Mouse (Mus musculus): ENCODE measurements around the gene Cryl1.
A peak's percentile ranks its signal among the peaks of the same experiment; 100 is the strongest.

The Cryl1 gene

DNA sequence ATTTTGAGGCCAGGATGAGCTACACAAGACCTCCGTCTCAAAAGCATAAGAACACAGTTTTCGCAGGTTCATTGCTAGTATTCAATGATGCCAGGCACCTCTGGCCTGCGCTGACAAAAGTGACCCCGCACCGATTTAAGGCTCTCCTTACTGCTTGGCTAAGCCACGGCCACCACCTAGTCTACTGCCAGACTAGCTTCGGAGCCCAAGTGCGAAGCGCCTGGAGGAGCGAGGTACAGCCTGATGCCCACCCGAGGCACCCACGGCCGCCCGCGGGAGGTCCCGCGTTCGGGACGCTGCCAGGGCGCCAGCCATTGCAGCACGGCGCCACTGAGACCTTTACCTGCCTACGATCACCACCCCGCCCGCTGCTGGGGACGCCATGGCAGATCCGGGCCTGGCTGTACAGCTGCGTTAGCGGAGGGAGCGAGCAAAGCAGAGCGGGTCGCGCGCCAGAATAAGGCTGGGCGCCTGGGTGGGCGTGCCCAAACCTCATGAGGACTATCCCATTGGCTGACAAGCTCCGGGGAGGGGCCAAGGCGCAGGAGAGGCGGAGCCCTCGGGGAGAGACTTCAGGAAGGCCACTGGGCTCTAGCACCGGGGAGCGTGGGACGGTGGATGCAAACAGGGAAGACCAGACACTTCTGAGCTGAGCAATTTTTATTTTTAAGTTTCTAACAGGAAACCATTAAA, at the start of gene Cryl1:
TSS of gene Cryl1 (minus strand) at position 465 of the 693 bp plus-strand sequence.
- DNase-seq (ENCODE audit: low read depth, low spot score) = peak; percentile 94

DNA sequence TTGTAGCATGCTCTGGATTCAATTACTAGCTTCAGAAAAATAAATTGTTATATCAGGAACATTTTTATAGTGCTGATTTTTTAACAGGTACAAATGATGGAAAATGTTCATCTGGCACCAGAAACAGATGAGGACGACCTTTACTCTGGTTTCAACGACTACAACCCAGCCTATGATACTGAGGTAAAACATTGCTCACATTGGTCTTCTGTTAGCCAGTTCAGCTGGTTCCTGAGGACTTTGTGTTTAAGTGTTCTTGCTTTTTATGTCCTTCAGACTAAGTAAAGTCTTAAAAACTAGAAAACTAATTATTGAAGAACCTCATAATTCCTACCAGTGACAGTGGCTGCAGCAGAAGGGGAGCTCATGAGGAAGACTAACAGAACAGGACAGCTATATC, 32.1 kb upstream of the Cryl1 start:
- no peak for DNase-seq (ENCODE audit: low read depth, low spot score)

DNA sequence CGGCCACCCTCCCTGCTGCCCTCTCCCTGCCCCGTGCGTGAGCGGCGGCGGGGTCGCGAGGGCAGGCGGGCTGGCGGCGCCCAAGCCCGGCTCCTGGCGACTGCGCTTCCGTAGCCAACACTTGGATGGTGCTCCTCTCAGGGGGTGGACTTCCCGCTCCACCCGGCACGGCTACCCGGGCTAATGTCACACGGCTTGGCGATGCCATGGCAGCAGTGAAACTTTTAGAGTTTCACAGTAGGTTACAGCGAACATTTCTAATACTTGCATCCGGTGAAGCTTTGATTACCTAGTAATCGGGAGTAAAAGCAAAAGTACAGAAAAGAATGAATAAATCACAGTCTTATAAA, 25.9 kb upstream of the Cryl1 start:
- DNase-seq (ENCODE audit: low read depth, low spot score) = peak; percentile 5

DNA sequence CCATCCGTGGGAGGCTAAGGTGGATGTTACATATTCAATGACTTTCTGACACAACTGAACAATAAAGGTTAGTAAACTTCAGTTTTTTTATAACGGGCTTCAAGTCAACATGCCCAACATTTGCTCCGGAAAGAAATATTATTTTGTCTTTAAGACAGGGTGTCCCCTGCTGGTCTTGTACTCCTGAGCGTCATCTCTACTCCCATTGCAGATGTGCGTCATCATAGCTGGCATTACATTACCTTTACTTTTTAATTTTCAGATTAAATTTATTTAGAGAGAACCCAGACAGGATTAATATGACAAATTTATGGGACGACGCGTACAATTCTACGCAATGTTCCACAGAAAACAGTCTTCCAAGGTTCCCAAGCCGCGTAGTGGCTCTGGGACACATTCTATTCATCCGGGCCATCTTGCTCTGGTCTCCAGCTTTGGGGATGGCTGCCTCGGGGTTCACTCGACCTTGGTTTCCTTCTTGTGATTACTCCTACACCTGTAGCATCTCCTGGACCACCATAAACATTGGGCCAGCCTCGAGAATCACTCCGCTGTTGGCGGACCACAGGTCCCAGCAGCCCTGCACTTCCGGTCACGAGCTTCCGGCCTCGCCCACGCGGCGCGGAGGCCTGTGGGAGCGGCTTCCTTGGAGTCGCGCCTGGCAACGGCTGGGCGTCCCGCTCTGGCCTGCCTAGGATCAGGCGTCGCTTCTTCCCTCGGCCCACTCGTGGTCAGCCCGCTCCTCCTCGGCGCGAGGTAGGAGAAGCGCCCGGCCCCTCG, 25.3 kb upstream of the Cryl1 start, which contains the start of gene Ift88:
TSS of gene Ift88 (plus strand) at position 631 of the 780 bp plus-strand sequence.
- DNase-seq (ENCODE audit: low read depth, low spot score) = peak; percentile 72

DNA sequence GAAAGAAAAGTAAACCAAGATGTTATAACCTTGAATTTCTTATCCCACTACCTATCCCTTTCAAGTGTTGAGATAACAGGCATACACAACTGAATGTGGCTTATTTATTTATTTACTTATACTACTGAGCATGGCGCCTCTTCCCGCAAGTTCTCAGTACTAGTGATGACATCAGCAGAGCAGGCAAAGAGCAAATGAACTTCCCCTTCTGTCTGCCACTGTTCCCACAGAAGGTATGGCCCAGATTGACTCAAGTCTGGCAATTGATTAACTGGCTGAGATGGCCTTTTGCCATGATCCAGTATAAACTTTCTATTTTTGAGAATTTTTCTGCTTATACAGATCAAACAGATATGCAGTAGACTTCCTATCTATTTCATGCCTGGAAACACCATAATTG, 18.9 kb upstream of the Cryl1 start:
- DNase-seq (ENCODE audit: low read depth, low spot score) = no peak

DNA sequence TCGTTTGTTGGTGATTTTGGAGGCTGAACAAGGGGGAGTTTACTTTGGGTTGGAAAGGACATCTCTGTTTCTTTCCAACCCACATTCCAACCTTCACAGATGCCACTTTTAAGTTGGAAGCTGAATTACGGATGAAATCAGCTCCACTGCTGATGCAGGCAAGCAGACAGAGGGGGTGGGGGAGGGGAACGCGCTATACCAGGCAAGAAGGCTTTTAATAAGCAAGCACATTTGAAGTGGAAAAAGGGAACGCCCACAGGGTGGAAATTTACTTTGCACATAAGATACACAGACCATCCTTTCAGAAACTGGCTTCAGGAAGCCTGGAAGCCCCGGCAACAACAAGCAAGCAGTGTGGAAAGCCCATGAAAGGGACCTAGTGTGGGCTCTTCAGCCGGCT, 13.8 kb upstream of the Cryl1 start:
- no peak for DNase-seq (ENCODE audit: low read depth, low spot score)

DNA sequence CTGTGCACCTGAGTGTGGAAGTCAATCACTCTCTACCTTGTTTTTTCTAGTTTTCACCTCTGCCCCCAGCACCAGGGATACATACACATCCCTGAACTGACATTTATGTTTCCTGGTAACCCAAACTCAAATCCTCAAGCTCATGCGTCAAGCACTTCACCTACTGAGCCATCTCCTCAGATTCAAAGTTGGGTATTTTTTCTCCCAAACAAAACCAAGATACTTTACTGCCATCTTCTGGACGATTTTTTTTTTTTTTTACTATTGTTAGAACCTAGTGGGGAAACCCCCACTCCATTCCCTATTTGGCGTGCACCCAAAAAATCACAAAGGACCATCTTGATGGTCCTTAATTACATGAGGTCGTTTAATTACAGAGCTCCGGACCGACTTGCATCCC, 10.8 kb upstream of the Cryl1 start:
- DNase-seq (ENCODE audit: low read depth, low spot score) = peak; percentile 36

DNA sequence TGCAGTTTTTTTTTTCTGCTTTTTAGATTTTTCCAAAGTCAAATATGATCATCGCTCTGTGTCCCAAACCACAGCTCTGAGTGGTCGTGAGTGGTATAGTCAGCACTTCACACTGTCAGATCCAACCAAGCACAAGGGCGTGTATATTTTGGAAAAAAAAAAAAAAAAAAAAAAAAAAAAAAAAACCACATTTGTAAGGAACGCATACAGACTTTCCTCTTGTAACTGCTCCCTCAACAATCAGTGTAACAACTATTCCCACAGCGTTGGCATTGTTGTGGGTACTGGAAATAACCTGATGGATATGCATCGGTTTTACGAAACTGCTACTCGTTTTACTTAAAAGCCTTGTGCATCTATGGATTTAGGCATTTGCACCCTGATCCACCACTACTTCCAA, 9.8 kb upstream of the Cryl1 start:
- DNase-seq (ENCODE audit: low read depth, low spot score) = no peak

DNA sequence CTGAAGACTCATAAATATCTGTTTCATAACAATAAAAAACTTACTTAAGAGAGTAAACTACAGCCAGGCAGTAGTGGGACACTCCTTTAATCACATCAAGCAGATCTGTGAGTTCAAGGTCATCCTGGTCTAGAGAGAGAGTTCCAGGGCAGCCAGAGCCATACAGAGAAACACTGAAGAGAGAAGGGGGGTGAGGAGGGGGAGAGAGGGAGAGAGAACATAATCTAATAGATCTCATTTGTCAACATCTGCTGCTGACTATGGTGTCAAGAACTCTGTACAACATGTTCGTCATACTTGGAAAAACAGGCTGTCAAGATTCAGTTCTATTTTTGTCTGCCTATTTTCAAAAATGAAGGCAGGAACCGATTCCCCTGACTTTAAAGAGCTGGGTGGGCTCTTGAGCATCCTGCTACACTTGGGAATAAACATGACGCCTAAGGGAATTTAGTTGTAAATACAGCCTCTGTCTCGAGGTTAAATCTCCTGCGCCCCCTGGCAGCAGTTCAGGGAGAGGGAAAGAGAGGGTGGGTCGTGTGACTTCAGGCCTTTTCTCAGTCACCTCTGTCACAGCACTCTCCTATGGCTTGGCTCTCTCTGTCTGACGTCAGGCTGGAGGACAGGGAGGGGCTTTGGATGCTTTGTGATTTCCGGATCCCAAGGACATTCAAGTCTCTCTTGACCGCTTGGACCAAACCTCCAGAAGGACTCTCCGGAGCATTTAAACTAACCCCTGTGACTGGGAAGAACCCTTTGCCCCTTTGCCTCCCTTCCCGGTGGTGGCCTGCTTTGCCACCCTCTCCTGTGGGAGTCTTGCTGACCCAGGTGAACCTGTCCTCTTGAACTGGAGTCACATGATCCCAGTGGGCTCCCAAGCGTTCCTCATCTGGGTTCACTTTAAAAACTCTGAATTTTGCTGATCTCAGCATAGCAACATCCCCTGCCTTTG, 9.0 kb upstream of the Cryl1 start:
- peak; percentile 92 for DNase-seq (ENCODE audit: low read depth, low spot score)

DNA sequence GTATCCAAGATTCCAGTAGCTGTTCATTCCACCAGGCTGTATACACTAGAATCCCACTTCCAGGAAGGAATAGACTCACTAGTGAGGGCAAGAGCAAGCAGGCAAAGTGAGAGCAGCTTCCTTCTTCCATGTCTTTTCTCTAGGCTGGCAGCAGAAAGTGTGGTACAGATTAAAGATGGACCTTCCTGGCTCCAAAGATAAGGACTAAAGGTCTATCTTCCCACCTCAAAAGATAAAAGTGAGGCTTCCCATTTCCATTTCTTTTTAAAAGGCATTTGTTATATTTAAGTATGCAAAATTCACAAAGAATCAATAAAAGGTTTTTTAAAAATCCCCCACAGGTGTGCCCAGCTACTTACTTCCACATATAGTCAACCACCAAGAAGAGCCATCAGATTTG, 4.5 kb upstream of the Cryl1 start:
- no peak for DNase-seq (ENCODE audit: low read depth, low spot score)

DNA sequence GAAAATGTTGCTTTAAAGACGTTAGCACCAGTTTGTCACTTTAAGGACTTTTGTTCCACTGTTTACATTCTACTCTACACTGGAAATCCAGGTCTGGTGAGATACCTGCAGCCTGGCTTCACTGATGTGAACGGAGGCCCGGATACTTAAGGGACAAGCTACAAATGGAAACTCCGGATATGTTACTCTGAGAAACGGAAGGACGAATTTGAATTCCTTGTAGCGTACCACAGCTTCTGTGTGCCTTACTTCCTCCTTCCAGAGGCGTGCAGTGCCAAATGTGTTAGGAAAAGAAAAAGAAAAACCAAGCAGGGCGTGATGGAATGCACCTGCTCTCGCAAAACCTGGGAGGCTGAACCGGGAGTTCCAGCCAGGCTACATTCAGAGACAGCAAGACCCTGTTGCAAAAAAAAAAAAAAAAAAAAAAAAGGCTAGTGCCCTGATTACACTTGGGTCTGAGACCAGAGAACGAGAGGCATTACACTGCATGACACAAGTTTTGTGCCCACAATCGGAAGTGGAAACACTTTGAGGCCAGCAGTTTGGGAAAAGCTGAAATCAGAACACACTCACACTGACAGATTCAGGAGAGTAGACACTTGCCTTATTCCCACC, 591 bp upstream of the Cryl1 start:
- DNase-seq (ENCODE audit: low read depth, low spot score) = no peak

DNA sequence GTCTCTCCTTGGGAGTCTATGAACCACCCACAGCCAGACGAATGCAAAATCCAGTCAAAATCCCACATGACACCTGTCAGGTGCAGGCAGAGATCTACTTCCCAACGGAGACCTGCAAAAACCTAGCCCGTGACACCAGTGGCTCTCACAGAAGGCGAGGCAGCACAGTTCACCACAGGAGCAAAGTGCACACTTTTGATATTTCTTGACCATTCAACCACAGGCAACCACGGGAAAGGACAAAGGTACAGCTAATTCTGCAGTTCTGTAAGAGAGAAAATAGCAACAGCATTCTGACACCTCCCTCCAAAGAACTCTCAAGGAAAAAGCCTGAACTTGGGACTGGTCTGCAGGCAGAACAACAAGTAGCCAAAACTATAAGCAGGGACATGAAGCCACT, 1.1 kb downstream of the Cryl1 start:
- DNase-seq (ENCODE audit: low read depth, low spot score) = no peak

DNA sequence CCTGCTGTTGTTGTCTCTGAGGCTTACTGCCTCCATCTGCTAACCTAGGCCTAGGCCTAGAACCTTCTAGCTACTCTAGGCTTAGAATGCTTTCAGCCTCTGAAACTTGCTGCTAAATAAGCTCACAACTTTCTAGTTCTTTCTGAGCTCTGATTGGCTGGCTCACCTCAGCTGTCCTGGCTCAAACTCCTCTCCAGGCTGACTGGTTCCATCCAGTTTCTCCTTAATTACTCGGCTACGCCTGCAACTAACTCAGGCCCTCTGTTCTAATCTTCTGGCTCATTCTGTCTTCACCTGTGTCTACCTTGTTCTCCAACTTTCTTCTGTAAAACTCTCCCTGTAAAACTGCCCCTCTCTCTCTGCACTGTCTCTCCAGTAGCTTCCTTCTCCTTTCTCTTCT, 2.9 kb downstream of the Cryl1 start:
- peak; percentile 26 for DNase-seq (ENCODE audit: low read depth, low spot score)

DNA sequence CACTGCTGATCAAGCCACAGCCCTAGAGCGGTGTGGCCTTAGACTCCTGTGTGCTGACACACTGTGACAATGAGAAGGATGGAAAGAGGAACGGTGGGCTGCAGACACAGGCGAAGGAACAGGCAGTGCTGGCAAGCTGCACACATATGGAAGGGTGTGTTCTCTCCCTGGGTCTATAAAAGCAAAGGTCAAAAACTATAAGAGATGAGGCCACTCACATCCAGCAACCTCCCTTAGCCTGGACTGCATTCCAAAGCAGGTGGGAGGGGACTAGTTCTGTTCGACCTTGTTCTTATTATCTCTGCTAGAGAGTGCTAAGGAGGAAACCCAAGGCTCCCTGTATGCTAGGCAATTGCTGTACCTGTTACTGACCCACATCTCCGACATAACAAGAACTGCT, 6.1 kb downstream of the Cryl1 start:
- no peak for DNase-seq (ENCODE audit: low read depth, low spot score)

DNA sequence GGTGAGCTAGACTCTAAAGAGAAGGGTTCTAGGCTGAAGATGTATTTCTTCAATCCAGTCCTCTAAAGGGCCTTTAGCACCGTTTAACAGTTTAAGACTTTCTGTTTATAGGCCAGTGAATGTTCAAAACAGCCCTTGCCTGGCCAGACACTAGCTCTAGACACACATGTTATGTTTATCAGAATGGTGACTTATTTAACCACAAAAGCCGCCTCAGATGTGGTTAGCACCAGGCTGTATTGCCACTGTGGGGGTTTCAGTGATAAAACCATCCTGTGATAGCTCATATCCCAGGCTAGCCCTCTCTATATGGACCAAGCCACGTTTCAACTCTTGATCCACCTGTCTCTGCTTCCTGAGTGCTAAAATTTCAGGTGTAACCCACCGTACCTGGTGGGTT, 6.7 kb downstream of the Cryl1 start:
- DNase-seq (ENCODE audit: low read depth, low spot score) = no peak

DNA sequence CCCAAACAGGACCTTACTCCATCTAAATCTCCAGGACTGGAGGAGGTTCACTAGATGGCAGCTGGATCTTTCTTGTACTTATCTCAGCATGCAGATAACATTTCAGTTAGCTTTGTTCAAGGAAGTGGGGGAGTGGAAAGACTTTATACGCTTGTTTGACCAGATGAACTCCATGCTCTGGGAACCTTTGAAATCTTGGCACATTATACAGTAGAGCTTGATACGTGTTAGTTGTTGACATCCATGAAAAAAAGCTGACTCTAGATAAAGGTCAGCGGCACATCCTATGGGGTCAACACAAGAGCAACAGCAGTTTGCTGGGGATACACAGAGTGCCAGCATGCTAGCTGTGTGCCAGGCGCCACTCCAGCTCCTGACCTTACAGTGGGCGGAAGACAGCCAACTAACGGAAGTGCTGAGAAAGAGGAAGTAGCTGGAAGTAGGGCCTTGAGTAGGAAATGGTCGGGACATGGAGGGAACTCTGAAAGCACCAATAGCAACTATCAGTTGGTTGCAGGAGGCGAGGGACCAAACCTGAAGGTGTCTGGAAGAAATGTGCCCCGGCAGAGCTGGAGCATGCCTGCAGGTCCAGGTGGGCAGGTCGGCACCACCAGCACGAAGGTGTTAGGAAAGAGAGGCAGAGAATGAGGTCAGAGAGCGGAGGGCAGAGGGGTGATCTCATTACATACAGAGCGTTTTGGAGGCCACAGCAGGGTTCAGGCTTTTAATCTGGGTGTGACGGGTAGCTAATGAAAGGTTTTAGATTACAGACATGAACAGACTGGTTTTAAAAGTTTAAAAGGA, 11.4 kb downstream of the Cryl1 start:
- DNase-seq (ENCODE audit: low read depth, low spot score) = no peak

DNA sequence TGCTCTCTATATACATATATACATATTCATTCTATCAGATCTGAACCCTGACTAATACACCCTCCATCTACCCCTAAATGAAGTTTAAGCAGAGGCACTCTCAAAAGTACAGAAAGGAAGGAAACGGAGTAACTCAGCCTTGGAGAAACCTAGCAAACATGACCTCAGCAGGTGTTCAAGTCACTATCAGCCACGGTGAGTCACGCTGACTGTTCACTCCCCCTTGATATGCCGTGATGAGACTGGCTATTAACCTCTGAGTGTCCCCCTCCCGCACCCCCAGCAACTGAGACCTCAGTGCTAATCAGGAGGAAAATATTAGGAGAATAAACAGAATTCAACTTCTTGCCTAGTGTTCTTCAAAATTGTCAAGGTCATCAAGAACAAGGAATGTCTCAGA, 12.7 kb downstream of the Cryl1 start:
- DNase-seq (ENCODE audit: low read depth, low spot score) = no peak

DNA sequence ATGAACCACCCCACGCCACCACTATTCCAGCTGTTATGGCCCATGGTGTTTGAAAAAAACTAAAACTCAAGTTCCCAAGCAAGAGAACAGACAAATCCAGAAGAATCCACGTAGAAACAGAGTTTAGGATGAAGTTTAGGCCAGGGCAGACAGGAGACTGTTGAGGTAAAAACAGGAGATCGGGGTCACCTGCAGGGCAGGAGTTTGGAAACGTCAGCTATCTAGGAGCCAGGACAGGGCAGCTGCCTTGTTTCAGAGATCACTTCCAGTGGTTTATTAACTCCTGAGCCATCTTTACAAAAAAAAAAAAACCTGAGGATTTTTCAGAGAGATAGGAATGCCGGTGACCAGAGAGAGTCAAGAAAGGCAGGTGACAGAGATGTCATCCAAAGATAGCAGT, 20.8 kb downstream of the Cryl1 start:
- no peak for DNase-seq (ENCODE audit: low read depth, low spot score)

DNA sequence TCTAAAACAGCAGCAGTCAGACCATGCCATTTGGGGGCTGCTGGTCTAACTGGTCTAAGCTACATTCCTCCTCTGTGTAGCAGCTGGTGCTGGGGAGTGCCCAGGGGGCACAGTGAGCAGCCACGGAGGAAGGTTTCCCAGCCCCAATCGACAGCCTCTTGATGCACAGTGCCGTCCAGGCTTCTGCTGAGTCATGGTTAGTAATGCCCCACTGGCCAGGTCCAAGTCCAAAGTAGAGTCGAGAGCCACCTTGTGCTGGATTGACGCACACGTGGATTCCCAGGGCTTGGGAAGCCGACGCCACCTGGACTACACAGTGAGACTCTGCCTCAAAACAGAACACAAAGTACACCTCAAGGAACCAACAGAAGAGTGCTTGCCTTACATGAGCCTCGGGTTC, 21.4 kb downstream of the Cryl1 start:
- no peak for DNase-seq (ENCODE audit: low read depth, low spot score)

DNA sequence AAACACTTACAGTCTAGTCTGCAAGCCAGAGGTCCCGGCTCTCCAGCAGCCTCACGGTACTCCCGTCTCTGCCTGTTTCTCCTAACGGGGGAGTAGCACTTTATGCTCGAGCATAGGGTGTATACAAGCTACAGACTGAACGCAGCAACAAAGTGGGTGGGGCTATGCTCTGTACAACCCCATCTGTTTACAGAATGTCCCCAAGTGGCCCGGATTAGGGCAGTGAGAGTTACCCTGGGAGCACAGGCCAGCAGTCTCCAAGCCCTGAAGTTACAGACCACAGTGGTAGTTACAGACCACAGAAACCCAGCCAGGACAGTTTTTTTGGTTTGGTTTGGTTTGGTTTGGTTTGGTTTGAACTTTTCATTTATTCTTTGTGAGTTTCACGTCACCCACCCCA, 22.3 kb downstream of the Cryl1 start:
- DNase-seq (ENCODE audit: low read depth, low spot score) = no peak

DNA sequence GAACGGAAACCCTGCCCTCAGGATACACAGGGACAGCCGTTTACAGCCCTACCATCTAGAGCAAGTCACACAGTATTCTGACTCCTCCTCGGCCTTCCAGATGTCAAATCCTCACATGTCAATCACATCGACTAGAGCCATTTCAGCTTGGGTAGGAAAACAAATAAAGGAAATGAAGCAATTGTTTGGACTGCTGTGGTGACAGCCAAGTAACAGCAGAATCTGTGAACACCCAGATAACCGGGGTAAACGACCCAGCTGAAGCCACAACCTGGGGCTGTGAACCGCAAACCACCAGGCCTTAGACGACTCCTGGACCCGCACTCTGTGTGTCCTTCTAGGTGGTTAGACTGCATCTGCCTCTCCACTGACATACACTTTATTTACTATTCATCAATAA, 23.1 kb downstream of the Cryl1 start:
- no peak for DNase-seq (ENCODE audit: low read depth, low spot score)
